In the genomic region with DNA sequence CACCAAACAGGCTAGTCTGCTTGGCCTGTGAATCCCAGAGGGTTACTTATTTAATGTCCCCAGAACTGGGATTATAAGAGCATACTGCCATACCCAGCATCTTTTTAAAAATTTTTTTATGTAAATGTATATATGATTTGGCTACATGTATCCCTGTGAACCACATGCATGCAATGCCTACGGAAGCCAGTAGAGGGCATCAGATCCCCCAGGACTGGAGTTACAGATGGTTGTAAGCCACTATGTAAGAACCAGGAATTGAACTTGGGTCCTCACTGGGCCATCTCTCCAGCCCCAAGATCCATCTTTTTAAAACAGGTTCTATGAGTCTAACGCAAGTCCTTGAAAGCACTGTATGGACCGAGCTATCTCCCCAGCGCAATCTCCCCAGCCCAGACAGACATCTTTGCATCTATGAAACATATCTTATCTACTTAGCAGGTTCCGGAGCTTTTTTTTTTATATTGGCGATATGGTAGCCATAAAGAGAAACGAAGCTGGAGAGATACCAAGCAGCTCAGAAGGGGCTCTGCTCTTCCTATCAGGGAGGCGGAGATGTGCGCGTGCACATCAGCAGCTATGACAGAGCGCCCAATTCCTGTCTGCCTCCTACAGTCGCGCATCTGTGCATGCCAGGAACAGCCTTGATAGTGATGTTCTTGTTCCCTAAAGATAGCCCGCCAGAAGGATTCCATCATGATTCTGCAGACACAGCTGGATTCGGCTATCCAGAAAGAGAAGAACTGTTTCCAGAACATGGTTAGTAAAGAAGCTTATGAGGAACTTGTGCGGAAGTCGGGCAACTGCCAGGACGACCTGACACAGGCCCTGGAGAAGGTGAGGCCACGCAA, we compare ENCODE assay signal across 10 mouse cellular contexts. TPM values are rescaled to one million over a fixed set of nuclear protein-coding genes. Genes with fewer than 3 reads are reported as not detected.
DNase-seq lines count a peak whose midpoint lies in the region; ATAC-seq and TF ChIP-seq lines count a peak whose summit lies in the region.
"Had no signal": no experiment of that assay in that cellular context is flagged by ENCODE, and none has a peak within 500 bp of the region (broad histone marks: within the 10 kb centered on the region; RNA-seq: fewer than 3 reads in every experiment).

No protein-coding gene starts in this region.

- H3K27me3 ChIP-seq in hindbrain, embryonic 10.5 days (ENCODE audit: insufficient read depth, poor library complexity, severe bottlenecking), result no peaks in the 10 kb centered on the region
- H3K27me3 ChIP-seq in hindbrain, embryonic 16.5 days (replicated peaks; ENCODE audit: control insufficient read depth, insufficient read depth, low read length), result no peaks in the 10 kb centered on the region
- no peaks in the 10 kb centered on the region for H3K27me3 ChIP-seq in small intestine, adult 2 months (ENCODE audit: control insufficient read depth, insufficient read depth, low read length)
- H3K27me3 ChIP-seq: embryonic facial prominence, embryonic 15.5 days had no signal

- peaks cover 8% of the 10 kb centered on the region for H3K4me1 ChIP-seq in hindbrain, embryonic 10.5 days (replicated peaks)
- H3K4me1 ChIP-seq in hindbrain, embryonic 16.5 days (ENCODE audit: control insufficient read depth, insufficient read depth, low read depth, low read length), result no peaks in the 10 kb centered on the region; the same call in 1 of the 2 replicates
- H3K4me1 ChIP-seq in small intestine, adult 2 months (ENCODE audit: control insufficient read depth, insufficient read depth, insufficient read length, low read length), result no peaks in the 10 kb centered on the region
- H3K4me1 ChIP-seq: embryonic facial prominence, embryonic 15.5 days; liver, embryonic 15.5 days had no signal

- no peak overlapping the region for H3K4me3 ChIP-seq in hindbrain, embryonic 10.5 days
- H3K4me3 ChIP-seq in hindbrain, embryonic 16.5 days (ENCODE audit: low read length), result no peak overlapping the region
- no peak overlapping the region for H3K4me3 ChIP-seq in small intestine, adult 2 months (ENCODE audit: low read depth, low read length)
- H3K4me3 ChIP-seq: embryonic facial prominence, embryonic 15.5 days; liver, embryonic 15.5 days had no signal

- WGBS in hindbrain, embryonic 10.5 days, result 89% methylated on average over 19 of the region's 19 CpGs
- 89% methylated on average over 19 of the region's 19 CpGs for WGBS in hindbrain, embryonic 16.5 days
- 74% methylated on average over 19 of the region's 19 CpGs for WGBS in small intestine, adult 2 months

- H3K4me2 ChIP-seq in hindbrain, embryonic 16.5 days (ENCODE audit: low read length), result no peak overlapping the region
- H3K4me2 ChIP-seq: embryonic facial prominence, embryonic 15.5 days; liver, embryonic 15.5 days had no signal

- DNase-seq in hindbrain, embryonic 10.5 days (ENCODE audit: low spot score), result peak; percentile 49
- peak; percentile 36 for DNase-seq in urinary bladder, postnatal 14 days (ENCODE audit: low spot score)
- no peak for DNase-seq in urinary bladder, postnatal 10 days (ENCODE audit: low spot score)
- DNase-seq in c-Kit-positive CD71-positive TER-119-positive erythroid progenitor cells, embryonic 14.5 days (ENCODE audit: low spot score), result peak; percentile 60
- peak; percentile 10 to 31 for DNase-seq in layer of hippocampus, postnatal 14 days (ENCODE audit: low spot score in 2 of 2)
- DNase-seq in gastrocnemius, postnatal 10 days, result no peak

- no peak overlapping the region for H3K9ac ChIP-seq in hindbrain, embryonic 16.5 days (ENCODE audit: low read depth, low read length)
- H3K9ac ChIP-seq: embryonic facial prominence, embryonic 15.5 days; liver, embryonic 15.5 days had no signal

- no peaks in the 10 kb centered on the region for H3K36me3 ChIP-seq in hindbrain, embryonic 10.5 days
- H3K36me3 ChIP-seq in hindbrain, embryonic 16.5 days (ENCODE audit: control insufficient read depth, insufficient read depth, low read length), result no peaks in the 10 kb centered on the region
- H3K36me3 ChIP-seq in small intestine, adult 2 months (ENCODE audit: control insufficient read depth, insufficient read depth, low read length), result no peaks in the 10 kb centered on the region
- H3K36me3 ChIP-seq: embryonic facial prominence, embryonic 15.5 days; liver, embryonic 15.5 days had no signal

- peak; percentile 45; the same call in 1 of the 2 replicates for TF ChIP-seq CTCF in small intestine, adult 2 months (IDR thresholded peaks at IDR 0.05; ENCODE audit: extremely low read depth, insufficient read length, insufficient replicate concordance, low read depth, low read length)

- ATAC-seq in hindbrain, embryonic 16.5 days, result no peak

- H3K9me3 ChIP-seq in hindbrain, embryonic 10.5 days, result no peaks in the 10 kb centered on the region
- H3K9me3 ChIP-seq in hindbrain, embryonic 16.5 days (ENCODE audit: control insufficient read depth, low read length), result no peaks in the 10 kb centered on the region
- H3K9me3 ChIP-seq: embryonic facial prominence, embryonic 15.5 days; liver, embryonic 15.5 days had no signal

- H3K27ac ChIP-seq in hindbrain, embryonic 10.5 days, result no peak overlapping the region
- H3K27ac ChIP-seq in hindbrain, embryonic 16.5 days (ENCODE audit: low read depth, low read length), result no peak overlapping the region
- no peak overlapping the region for H3K27ac ChIP-seq in small intestine, adult 2 months (ENCODE audit: insufficient read depth, low read depth, low read length)
- H3K27ac ChIP-seq: embryonic facial prominence, embryonic 15.5 days; liver, embryonic 15.5 days had no signal

- no peak for TF ChIP-seq POLR2A in small intestine, adult 2 months (IDR thresholded peaks at IDR 0.05; ENCODE audit: low read depth, low read length)

RNA-seq across cellular contexts. Expression of a gene that starts 30.3 kb away (rescaled TPM):
- polyA plus RNA-seq in hindbrain, embryonic 10.5 days (2016; fragmentation: Nextera tagmentation; extraction: Ambion mirVana), result 28.0 and 34.7 TPM in 2 replicates
- 14.4 and 16.8 TPM in 2 replicates for polyA plus RNA-seq in hindbrain, embryonic 16.5 days (2015; fragmentation: Nextera tagmentation; extraction: Ambion mirVana)
- total RNA-seq in layer of hippocampus, postnatal 14 days (2021), result 10 to 100 TPM; 22.7 to 24.8 TPM
- 10.2 and 22.1 TPM in 2 replicates for polyA plus RNA-seq in small intestine, adult 2 months (2012; rRNA removed)
- total RNA-seq in gastrocnemius, postnatal 10 days (2021), result 10 to 100 TPM; 12.9 to 13.6 TPM

RNA-seq across cellular contexts. Expression of a gene that starts 30.3 kb away (rescaled TPM):
- polyA plus RNA-seq in hindbrain, embryonic 10.5 days (2016; fragmentation: Nextera tagmentation; extraction: Ambion mirVana), result 29.0 and 30.5 TPM in 2 replicates
- 29.4 and 31.4 TPM in 2 replicates for polyA plus RNA-seq in hindbrain, embryonic 16.5 days (2015; fragmentation: Nextera tagmentation; extraction: Ambion mirVana)
- 10 to 100 TPM; 12.3 to 13.8 TPM for total RNA-seq in layer of hippocampus, postnatal 14 days (2021)
- 2.4 and 3.5 TPM in 2 replicates for polyA plus RNA-seq in small intestine, adult 2 months (2012; rRNA removed)
- total RNA-seq in gastrocnemius, postnatal 10 days (2021), result 1 to 10 TPM; 6.9 to 7.7 TPM

RNA-seq across cellular contexts. Expression of a gene that starts 41.5 kb away (rescaled TPM):
- polyA plus RNA-seq in hindbrain, embryonic 10.5 days (2016; fragmentation: Nextera tagmentation; extraction: Ambion mirVana), result 1.2 and 1.5 TPM in 2 replicates
- 1.3 and 2.0 TPM in 2 replicates for polyA plus RNA-seq in hindbrain, embryonic 16.5 days (2015; fragmentation: Nextera tagmentation; extraction: Ambion mirVana)
- total RNA-seq in layer of hippocampus, postnatal 14 days (2021), result under 1 TPM in 1 of 2 experiments, not detected in 1; 0.18 TPM
- polyA plus RNA-seq in small intestine, adult 2 months (2012; rRNA removed), result not detected in 2 replicates
- not detected for total RNA-seq in gastrocnemius, postnatal 10 days (2021)
- polyA plus RNA-seq: embryonic facial prominence, embryonic 15.5 days; liver, embryonic 15.5 days had no signal

RNA-seq across cellular contexts. Expression of a gene that starts 43.6 kb away (rescaled TPM):
- 0.93 and 1.2 TPM in 2 replicates for polyA plus RNA-seq in hindbrain, embryonic 10.5 days (2016; fragmentation: Nextera tagmentation; extraction: Ambion mirVana)
- 0.39 and 0.79 TPM in 2 replicates for polyA plus RNA-seq in hindbrain, embryonic 16.5 days (2015; fragmentation: Nextera tagmentation; extraction: Ambion mirVana)
- not detected for total RNA-seq in layer of hippocampus, postnatal 14 days (2021)
- polyA plus RNA-seq in small intestine, adult 2 months (2012; rRNA removed), result 0.94 and 5.7 TPM in 2 replicates
- total RNA-seq in gastrocnemius, postnatal 10 days (2021), result 1 to 10 TPM; 8.3 to 9.7 TPM

Comparison
In these comparisons a context has a peak if more than half of its experiments do, and no peak if none do; other contexts are left out.
1. DNase-seq: peak in hindbrain, embryonic 10.5 days (single experiment), urinary bladder, postnatal 14 days (single experiment), c-Kit-positive CD71-positive TER-119-positive erythroid progenitor cells, embryonic 14.5 days (single experiment) and layer of hippocampus, postnatal 14 days (2 of 2); none in urinary bladder, postnatal 10 days (single experiment) and gastrocnemius, postnatal 10 days (single experiment).